Mouse (Mus musculus): ENCODE results near the gene Sdccag8.

Gene Sdccag8

GRCm38 (mm10) chr1:177011688-177012087, 197.2 kb downstream of the Sdccag8 start:
- DNase-seq (ENCODE audit: low spot score in 2 of 2), result no peak

- DNase-seq (ENCODE audit: low spot score in 2 of 2), result no peak
Observed at GRCm38 (mm10) chr1:177012774-177013173, 198.3 kb downstream of the Sdccag8 start.

DNA sequence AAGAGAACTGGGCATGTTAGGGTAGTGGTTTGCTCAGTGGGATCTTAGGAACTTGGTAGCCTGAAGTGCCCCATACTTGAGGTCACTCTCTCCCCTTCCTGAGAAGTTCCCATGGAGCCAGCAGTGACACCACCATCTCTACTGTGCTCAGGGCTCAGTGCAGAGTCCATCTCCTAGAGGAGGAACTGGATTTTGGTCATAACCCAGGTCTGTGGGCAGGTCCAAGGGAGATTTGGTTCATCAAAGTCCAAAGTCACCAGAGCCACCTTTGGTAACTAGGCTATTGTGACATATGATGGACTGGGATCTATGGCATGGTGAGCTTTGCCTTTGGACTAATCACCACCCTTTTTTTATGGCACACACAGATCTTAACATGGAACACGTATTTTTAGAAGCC, 198.9 kb downstream of the Sdccag8 start:
- DNase-seq (ENCODE audit: low spot score in 2 of 2), result no peak

- DNase-seq (ENCODE audit: low spot score in 2 of 2), result no peak
Observed at GRCm38 (mm10) chr1:177013776-177014175, 199.3 kb downstream of the Sdccag8 start.

- no peak for DNase-seq (ENCODE audit: low spot score in 2 of 2)
Observed at GRCm38 (mm10) chr1:177014346-177014745, 199.9 kb downstream of the Sdccag8 start.

- DNase-seq (ENCODE audit: low spot score in 2 of 2), result no peak
Observed at GRCm38 (mm10) chr1:177014921-177015439, 200.5 kb downstream of the Sdccag8 start.

GRCm38 (mm10) chr1:177015917-177016316, 201.5 kb downstream of the Sdccag8 start:
- no peak for DNase-seq (ENCODE audit: low spot score in 2 of 2)

- DNase-seq (ENCODE audit: low spot score in 2 of 2), result no peak
Observed at GRCm38 (mm10) chr1:177016729-177017128, 202.3 kb downstream of the Sdccag8 start.

- DNase-seq (ENCODE audit: low spot score in 2 of 2), result no peak
Observed at GRCm38 (mm10) chr1:177018750-177019149, 204.3 kb downstream of the Sdccag8 start.

- no peak for DNase-seq (ENCODE audit: low spot score in 2 of 2)
Observed at GRCm38 (mm10) chr1:177019668-177020067, 205.2 kb downstream of the Sdccag8 start.

DNA sequence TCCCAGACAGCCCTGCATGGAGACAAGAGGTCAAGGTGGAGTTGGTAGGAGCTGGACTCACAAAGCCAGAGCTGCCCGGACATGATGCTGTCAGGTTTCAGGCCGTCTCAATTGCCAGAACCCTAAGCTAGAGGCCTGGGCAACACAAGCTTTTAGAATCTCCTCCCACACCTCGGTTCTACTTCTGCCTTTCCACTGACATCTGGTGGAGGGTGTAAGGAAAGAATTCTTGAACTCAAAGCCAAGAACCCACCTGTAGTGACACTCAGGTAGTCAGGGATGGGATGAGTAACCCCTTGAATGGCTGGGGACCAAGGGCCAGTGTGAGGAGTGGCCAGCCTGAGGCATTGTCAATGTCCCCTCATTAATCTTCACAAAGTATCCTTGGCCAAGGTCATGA, 208.3 kb downstream of the Sdccag8 start:
- DNase-seq (ENCODE audit: low spot score in 2 of 2), result no peak

GRCm38 (mm10) chr1:177027706-177028105, 213.2 kb downstream of the Sdccag8 start:
- DNase-seq (ENCODE audit: low spot score in 2 of 2), result no peak

DNA sequence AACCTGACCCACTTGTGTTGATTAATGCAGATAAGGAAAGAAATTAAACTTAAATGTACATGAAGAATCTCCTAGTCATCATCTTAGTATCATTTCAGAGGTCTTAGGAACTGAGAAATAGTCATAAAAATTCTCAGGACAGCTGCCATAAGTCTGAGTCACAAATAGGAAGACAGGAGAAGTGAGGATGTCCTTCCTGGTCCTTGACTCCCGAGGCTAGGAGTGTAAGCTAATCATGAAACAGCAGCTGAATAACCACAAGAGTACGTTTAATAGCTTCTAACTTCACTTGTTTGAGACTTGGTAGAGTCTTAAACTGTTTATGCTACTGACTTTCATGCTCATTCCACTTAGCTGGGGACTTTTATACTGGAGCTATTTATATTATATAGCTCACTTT, 214.6 kb downstream of the Sdccag8 start:
- DNase-seq (ENCODE audit: low spot score in 2 of 2), result no peak

GRCm38 (mm10) chr1:177030669-177031068, 216.2 kb downstream of the Sdccag8 start:
- no peak for DNase-seq (ENCODE audit: low spot score in 2 of 2)

- DNase-seq (ENCODE audit: low spot score in 2 of 2), result no peak
Observed at GRCm38 (mm10) chr1:177031196-177031595, 216.7 kb downstream of the Sdccag8 start.

DNA sequence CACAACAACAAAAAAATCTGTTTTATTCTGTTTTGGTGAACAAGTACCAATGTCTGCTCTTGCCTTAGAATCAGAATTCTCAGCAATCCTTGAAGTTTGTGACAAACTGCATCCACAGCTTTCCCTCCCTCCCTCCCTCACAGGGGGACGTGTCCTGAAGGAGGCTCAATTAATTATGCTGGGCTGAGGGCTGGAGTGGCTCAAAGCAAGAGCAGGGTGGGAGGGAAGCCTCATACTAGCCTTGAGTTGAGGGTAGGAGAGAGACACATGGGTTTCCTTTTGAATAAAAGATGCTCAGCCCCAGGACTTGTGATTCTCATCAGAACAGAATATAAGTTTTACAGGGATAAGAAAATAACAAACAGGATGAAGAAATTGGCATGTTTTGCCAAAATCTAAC, 217.8 kb downstream of the Sdccag8 start:
- no peak for DNase-seq (ENCODE audit: low spot score in 2 of 2)

DNA sequence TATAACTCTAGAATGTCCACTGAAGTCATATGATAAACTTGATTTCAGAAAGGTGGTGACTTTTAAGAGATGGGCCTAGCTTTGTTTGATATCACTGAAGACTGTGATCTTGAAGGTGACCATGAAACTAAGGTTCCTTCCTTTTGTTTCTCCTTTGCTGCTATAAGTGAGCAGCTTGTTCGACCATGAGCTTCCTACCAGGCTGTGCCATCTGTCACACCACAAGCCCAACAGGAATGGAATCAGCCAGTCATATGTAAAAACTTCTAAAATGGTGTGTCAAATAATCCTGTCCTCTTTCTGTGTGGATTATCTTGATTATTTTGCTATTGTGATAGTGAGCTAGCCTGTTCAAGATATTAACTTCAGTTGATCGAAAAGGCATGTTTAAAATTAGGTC, 221.0 kb downstream of the Sdccag8 start:
- no peak for DNase-seq (ENCODE audit: low spot score in 2 of 2)

GRCm38 (mm10) chr1:177038383-177038782, 223.9 kb downstream of the Sdccag8 start:
- DNase-seq (ENCODE audit: low spot score in 2 of 2), result no peak

DNA sequence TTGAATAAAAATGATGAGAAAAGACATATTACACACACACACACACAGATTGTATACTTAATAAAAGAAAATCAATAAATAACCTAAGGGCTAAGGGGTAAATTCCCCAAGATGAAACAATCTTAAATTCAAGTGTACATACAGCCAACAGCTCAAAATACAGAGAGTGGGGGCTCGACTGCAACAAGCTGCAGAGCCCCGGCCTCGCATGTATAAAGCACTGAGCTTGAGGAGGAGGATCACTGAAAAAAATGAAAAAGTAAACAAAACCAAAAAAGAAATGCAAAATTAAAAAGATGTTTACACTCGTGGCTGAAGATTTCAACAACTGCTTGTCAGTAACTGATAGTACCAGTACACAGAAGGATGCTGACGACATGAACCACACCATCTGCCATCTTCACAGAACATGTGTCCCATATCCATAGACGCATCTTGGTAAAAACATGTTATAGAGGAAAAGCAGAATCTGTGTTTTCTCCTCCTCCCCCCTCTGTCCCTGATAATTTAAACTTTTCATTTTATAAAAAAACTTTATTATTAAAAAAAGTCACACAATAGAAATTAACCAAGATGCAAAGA, 224.7 kb downstream of the Sdccag8 start:
- DNase-seq (ENCODE audit: low spot score in 2 of 2), result no peak

- no peak for DNase-seq (ENCODE audit: low spot score in 2 of 2)
Observed at GRCm38 (mm10) chr1:177040058-177040457, 225.6 kb downstream of the Sdccag8 start.

DNA sequence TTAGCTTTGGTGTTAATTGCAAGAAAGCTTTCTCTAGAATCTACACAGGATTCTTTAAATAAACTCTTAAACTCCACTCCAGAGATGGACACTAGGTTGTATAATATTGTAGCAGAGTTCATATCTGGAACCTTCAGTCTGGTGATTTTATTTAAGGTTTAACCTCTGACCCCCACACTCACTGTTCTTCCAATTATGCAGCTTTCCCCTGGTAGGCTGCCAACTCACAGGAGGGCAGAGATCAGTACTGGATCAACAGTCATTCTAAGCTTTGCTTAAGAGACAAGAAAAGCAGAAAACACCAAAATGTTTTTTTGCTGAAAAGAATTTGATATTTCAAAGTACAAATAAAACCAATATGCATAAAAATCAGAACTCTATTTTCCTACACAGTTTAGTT, 231.4 kb downstream of the Sdccag8 start:
- no peak for DNase-seq (ENCODE audit: low spot score in 2 of 2)

DNA sequence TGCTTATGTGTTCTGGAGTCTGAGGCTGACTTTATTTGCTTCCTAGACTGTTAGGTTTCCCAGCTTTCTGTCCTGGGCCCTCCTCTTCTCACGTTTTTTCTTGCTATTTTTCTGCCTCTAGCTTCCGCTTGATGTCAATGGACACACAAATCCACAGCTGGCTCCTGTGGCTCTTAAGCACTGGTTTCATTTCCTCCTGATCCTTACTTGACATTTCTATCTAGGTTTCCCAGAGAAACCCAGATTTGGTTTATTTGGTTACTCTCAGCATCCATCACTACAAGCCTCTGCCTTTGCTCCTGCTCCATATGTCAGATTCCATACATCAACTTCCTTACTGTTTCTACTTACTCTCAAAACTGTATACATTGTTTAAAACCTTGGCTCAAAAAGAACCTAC, 232.5 kb downstream of the Sdccag8 start:
- no peak for DNase-seq (ENCODE audit: low spot score in 2 of 2)

GRCm38 (mm10) chr1:177048773-177049172, 234.3 kb downstream of the Sdccag8 start:
- no peak for DNase-seq (ENCODE audit: low spot score in 2 of 2)

GRCm38 (mm10) chr1:177051366-177051963, 237.0 kb downstream of the Sdccag8 start:
- no peak for DNase-seq (ENCODE audit: low spot score in 2 of 2)

All from natural killer cell, adult 2 months (primary cell).